Mouse (Mus musculus) CH12.LX (cell line): Measurements from ENCODE around the gene AC124502.3. TPM values are rescaled to one million over a fixed set of nuclear protein-coding genes. Genes with fewer than 3 reads are reported as not detected.

Experiments
- DNase-seq: peaks from one replicate; pipeline ENCODE4 v3.0.0-alpha.2; 2013; ENCODE audit errors: extremely low read depth
- H3K27ac ChIP-seq: 2 replicates; pipeline ENCODE4 v1.5.1; 2012; ENCODE audit warnings: low read depth, mild to moderate bottlenecking, control low read depth, moderate library complexity; ENCODE audit not compliant: insufficient read depth
- H3K27me3 ChIP-seq: replicated peaks from 2 replicates; pipeline ENCODE3; 2012; ENCODE audit warnings: inconsistent platforms
- H3K36me3 ChIP-seq, 2 experiments: replicated peaks in 1 of 2; 2 replicates each; pipeline versions ENCODE3 to v1.6.1; 2012; ENCODE audit warnings: inconsistent platforms in 1 of 2, low read length in 1 of 2, mild to moderate bottlenecking in 1 of 2, mixed read lengths in 1 of 2, moderate library complexity in 1 of 2; ENCODE audit not compliant: control insufficient read depth in 1 of 2, insufficient read depth in 1 of 2
- H3K4me1 ChIP-seq, 2 experiments: 2 replicates each; pipeline ENCODE4 v1.6.1; 2012; ENCODE audit warnings: inconsistent platforms in 1 of 2, moderate library complexity in 1 of 2; ENCODE audit not compliant: insufficient read depth in 2 of 2, control insufficient read depth in 1 of 2
- H3K4me2 ChIP-seq: 2 replicates; pipeline ENCODE4 v1.6.1; 2012; ENCODE audit warnings: low read depth, mild to moderate bottlenecking, control low read depth; ENCODE audit not compliant: poor library complexity, insufficient read depth, severe bottlenecking
- H3K4me3 ChIP-seq, 3 experiments: fragments of 150-350 bp in 1 of 3; sonication (generic) in 1 of 3; replicated peaks in 1 of 3; 2 replicates each; pipeline versions ENCODE3 to v1.5.1; 2011 to 2012; ENCODE audit warnings: low read depth in 2 of 3, low read length in 2 of 3, mild to moderate bottlenecking in 2 of 3, moderate library complexity in 2 of 3, control low read depth in 1 of 3, improper control_type of control experiment in 1 of 3, inconsistent platforms in 1 of 3, mixed read lengths in 1 of 3; ENCODE audit not compliant: poor library complexity in 1 of 3
- H3K79me2 ChIP-seq: replicated peaks from 2 replicates; pipeline ENCODE4 v1.6.1; 2012; ENCODE audit warnings: mild to moderate bottlenecking, moderate library complexity; ENCODE audit not compliant: control insufficient read depth, poor library complexity, insufficient read depth, severe bottlenecking; ENCODE audit errors: extremely low read depth
- H3K9ac ChIP-seq: 2 replicates; pipeline ENCODE4 v1.6.1; 2012; ENCODE audit warnings: low read depth, mild to moderate bottlenecking, control low read depth, moderate library complexity; ENCODE audit not compliant: insufficient read depth
- H3K9me3 ChIP-seq: replicated peaks from 2 replicates; pipeline ENCODE3; 2012; ENCODE audit warnings: low read length, inconsistent platforms, mixed read lengths
- BHLHE40 ChIP-seq: IDR thresholded peaks from 2 replicates; pipeline ENCODE4 v1.6.1; 2011; ENCODE audit warnings: mild to moderate bottlenecking, low read depth, low read length, improper control_type of control experiment
- CTCF ChIP-seq, 2 experiments: IDR thresholded peaks in 1 of 2; conservative IDR thresholded peaks in 1 of 2; 2 replicates each; pipeline ENCODE4 v1.5.1; 2011 to 2012; ENCODE audit warnings: low read depth in 2 of 2, low read length in 2 of 2, improper control_type of control experiment in 1 of 2, inconsistent platforms in 1 of 2, mild to moderate bottlenecking in 1 of 2, moderate library complexity in 1 of 2
- ELF1 ChIP-seq: IDR thresholded peaks from 2 replicates; pipeline ENCODE4 v1.6.1; 2014; ENCODE audit warnings: low read depth, mild to moderate bottlenecking, inconsistent platforms, low read length, improper control_type of control experiment
- ETS1 ChIP-seq: conservative IDR thresholded peaks from 2 replicates; pipeline ENCODE4 v1.6.1; 2012; ENCODE audit warnings: low read depth, mild to moderate bottlenecking, inconsistent platforms, low read length, improper control_type of control experiment, moderate library complexity
- GABPA ChIP-seq: IDR thresholded peaks from 2 replicates; pipeline ENCODE4 v1.6.1; 2012; ENCODE audit warnings: low read depth, low read length, improper control_type of control experiment, inconsistent platforms; ENCODE audit not compliant: insufficient replicate concordance
- HCFC1 ChIP-seq: IDR thresholded peaks from 2 replicates; pipeline ENCODE4 v1.6.1; 2012; ENCODE audit warnings: low read depth, mild to moderate bottlenecking, inconsistent platforms, low read length, improper control_type of control experiment
- JUN ChIP-seq: IDR thresholded peaks from 2 replicates; pipeline ENCODE4 v1.6.1; 2011; ENCODE audit warnings: low read depth, mild to moderate bottlenecking, low read length, improper control_type of control experiment, moderate library complexity; ENCODE audit not compliant: insufficient read depth
- MAFK ChIP-seq: IDR thresholded peaks from 2 replicates; pipeline ENCODE4 v1.6.1; 2011; ENCODE audit warnings: low read length, improper control_type of control experiment; ENCODE audit not compliant: insufficient replicate concordance
- MAX ChIP-seq: IDR thresholded peaks from 2 replicates; pipeline ENCODE4 v1.6.1; 2011; ENCODE audit warnings: low read length, improper control_type of control experiment
- MAZ ChIP-seq: IDR thresholded peaks from 2 replicates; pipeline ENCODE4 v1.6.1; 2012; ENCODE audit warnings: low read depth, mild to moderate bottlenecking, inconsistent platforms, low read length, improper control_type of control experiment, moderate library complexity
- MEF2A ChIP-seq: IDR thresholded peaks from 2 replicates; pipeline ENCODE4 v1.6.1; 2014; ENCODE audit warnings: low read depth, mild to moderate bottlenecking, inconsistent platforms, low read length, improper control_type of control experiment, borderline replicate concordance
- MXI1 ChIP-seq: IDR thresholded peaks from 2 replicates; pipeline ENCODE4 v1.6.1; 2011; ENCODE audit warnings: mild to moderate bottlenecking, low read depth, low read length, improper control_type of control experiment
- POLR2A ChIP-seq: IDR thresholded peaks from 2 replicates; pipeline ENCODE4 v1.6.1; 2011; ENCODE audit warnings: low read depth, mild to moderate bottlenecking, improper control_type of control experiment, low read length
- POLR2AphosphoS2 ChIP-seq: IDR thresholded peaks from 2 replicates; pipeline ENCODE4 v1.6.1; 2011; ENCODE audit warnings: low read depth, low read length, improper control_type of control experiment
- RAD21 ChIP-seq: IDR thresholded peaks from 2 replicates; pipeline ENCODE4 v1.6.1; 2011; ENCODE audit warnings: low read depth, mild to moderate bottlenecking, low read length, improper control_type of control experiment, moderate library complexity
- RCOR1 ChIP-seq: conservative IDR thresholded peaks from 2 replicates; pipeline ENCODE4 v1.6.1; 2012; ENCODE audit warnings: low read depth, mild to moderate bottlenecking, inconsistent platforms, low read length, improper control_type of control experiment
- SMC3 ChIP-seq: IDR thresholded peaks from 2 replicates; pipeline ENCODE4 v1.6.1; 2011; ENCODE audit warnings: low read depth, low read length, improper control_type of control experiment
- TCF12 ChIP-seq: IDR thresholded peaks from 2 replicates; pipeline ENCODE4 v1.6.1; 2014; ENCODE audit warnings: low read depth, mild to moderate bottlenecking, inconsistent platforms, low read length, improper control_type of control experiment
- USF1 ChIP-seq: IDR thresholded peaks from 2 replicates; pipeline ENCODE4 v1.6.1; 2014; ENCODE audit warnings: low read depth, mild to moderate bottlenecking, inconsistent platforms, low read length, improper control_type of control experiment
- ZKSCAN1 ChIP-seq: IDR thresholded peaks from 2 replicates; pipeline ENCODE4 v1.6.1; 2012; ENCODE audit warnings: low read depth, inconsistent platforms, low read length, improper control_type of control experiment, borderline replicate concordance
- dilution Hi-C: fragments of 300-500 bp; cut with MboI; formaldehyde crosslinking; loops from 2 replicates; pipeline ENCODE4 v1.14.3; 2020; ENCODE audit warnings: low sequenced_read_pairs; ENCODE audit not compliant: extremely low pct_unique_long_range_greater_than_20kb, extremely low pct_ligation_motif_present
- in situ Hi-C: fragments of 300-500 bp; cut with MboI; formaldehyde crosslinking; loops from 3 replicates; pipeline ENCODE4 v1.14.3; 2019; ENCODE audit warnings: low sequenced_read_pairs, low pct_ligation_motif_present, low pct_unique_long_range_greater_than_20kb, mixed read lengths
- polyA plus RNA-seq: library from polyadenylated mRNA; unstranded; fragments of >175 nt; gene quantifications from 2 replicates; pipeline ENCODE4 v1.2.1, GENCODE M21; 2012; ENCODE audit warnings: low read depth; ENCODE audit not compliant: insufficient read length
- total RNA-seq, 2 experiments: library from RNA; depleted of rRNA; stranded (reverse); fragments of 300-350 nt in 1 of 2; fragments of >200 nt in 1 of 2; gene quantifications; 2 replicates each; pipeline ENCODE4 v1.2.3; 2012 to 2014

Gene AC124502.3
- total and polyA plus RNA-seq, 3 experiments: 0.15 to 2.1 (median 0.29) TPM

DNA sequence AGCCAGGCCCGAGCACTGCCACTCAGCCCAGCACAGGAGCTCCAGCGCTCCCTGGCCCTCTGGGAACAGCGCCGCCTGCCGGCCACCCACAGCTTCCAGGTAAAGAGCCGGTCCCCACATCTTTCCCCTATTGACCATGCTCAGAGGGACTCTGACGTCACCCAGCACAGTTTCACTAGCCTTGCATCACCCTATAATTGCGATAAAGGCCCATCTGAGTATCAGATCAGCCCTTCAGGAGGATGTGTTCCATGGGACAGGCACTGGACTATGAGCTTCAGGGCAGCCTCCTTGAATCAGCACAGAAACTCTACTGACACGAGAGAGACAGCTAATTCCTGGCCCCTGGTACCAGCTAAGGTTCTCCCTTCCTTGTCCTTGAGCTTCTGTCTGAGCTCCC is 15.2 kb downstream of the AC124502.3 start (continued):
- TF ChIP-seq MAX (no peak), POLR2AphosphoS2 (no peak), GABPA (no peak), SMC3 (peak; percentile 47), MEF2A (no peak), USF1 (no peak), MAFK (no peak), HCFC1 (no peak), ETS1 (no peak), TCF12 (no peak), JUN (0 out of 2 replicates have a peak, but pooled peaks have one; percentile 14), POLR2A (no peak), RAD21 (no peak; the same call in 1 of the 2 replicates), ZKSCAN1 (no peak)

- peak; percentile 59 for TF ChIP-seq RAD21
- TF ChIP-seq SMC3: peak; percentile 73
- TF ChIP-seq TCF12: no peak
- peak; percentile 26 to 78; a peak in 2 of 4 replicates for TF ChIP-seq CTCF (conservative IDR thresholded peaks at IDR 0.05 in 1 of 2, IDR thresholded peaks at IDR 0.05 in 1 of 2; ENCODE audit: low read depth in 2 of 2, low read length in 2 of 2)
- TF ChIP-seq, all 38 proteins: peak for 3
- Histone ChIP-seq H3K27ac (no peak overlapping the region), H3K4me3 (no peak overlapping the region), H3K79me2 (no peaks in the 10 kb centered on the region), H3K9ac (no peak overlapping the region), H3K9me3 (no peaks in the 10 kb centered on the region), H3K4me2 (no peak overlapping the region), H3K4me1 (peaks cover 11 to 14% of the 10 kb centered on the region in 2 experiments), H3K27me3 (peaks cover 3% of the 10 kb centered on the region), H3K36me3 (peaks cover 0 to 36% of the 10 kb centered on the region in 2 experiments)
- dilution Hi-C loops (no loop called here), in situ Hi-C loops (no loop called here)
- peak; percentile 20 for DNase-seq
Measured at GRCm38 (mm10) chr19:5056251-5056650, 17.6 kb downstream of the AC124502.3 start.

DNA sequence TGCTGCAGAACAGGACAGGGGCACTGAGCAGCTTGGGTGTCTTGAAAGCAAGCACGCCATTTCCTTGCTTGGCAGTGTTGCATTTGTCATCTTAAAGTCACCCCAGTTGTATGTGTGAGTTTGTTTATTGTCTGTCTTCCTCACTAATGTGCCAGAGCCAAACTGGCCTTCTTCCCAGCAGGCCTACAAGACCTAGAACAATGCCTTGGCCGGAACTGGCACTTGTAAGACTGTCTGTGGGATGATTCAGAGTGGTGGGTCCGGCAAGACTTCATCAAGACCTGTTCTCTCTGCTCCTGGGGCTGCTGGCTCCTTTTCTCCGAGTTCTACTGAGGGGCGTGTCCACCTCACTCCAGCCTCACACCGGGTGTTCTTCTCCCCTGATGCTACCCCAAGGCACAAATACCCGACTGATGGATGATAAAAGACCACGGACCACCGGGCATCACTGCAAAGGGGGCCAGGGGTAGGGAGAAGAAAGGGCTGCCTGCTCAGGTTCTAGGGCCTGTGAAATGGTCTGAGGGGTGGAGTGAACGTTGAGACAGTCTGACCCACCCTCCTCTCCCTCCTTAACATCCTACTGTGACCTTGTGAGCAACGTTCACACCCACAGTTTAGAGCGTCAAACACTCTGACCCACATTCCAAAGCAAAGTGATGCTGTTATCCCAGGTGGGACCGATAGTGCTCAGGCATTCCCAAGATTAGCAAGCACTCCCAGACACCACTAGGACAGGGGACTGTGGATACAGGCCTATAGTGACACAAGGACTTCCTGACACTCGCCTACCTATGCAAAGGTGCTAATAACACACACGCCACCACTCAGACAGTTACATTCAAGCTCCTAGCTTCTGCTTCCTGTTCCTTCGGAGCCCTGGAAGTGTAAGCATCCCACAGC is 19.4 kb downstream of the AC124502.3 start:
- no peak overlapping the region for H3K4me3 ChIP-seq
- dilution Hi-C loops (no loop called here), in situ Hi-C loops (no loop called here)
- no peaks in the 10 kb centered on the region for H3K79me2 ChIP-seq
- H3K4me1 ChIP-seq: peaks cover 11 to 14% of the 10 kb centered on the region in 2 experiments
- H3K9me3 ChIP-seq: no peaks in the 10 kb centered on the region
- no peak overlapping the region for H3K9ac ChIP-seq
- DNase-seq: no peak
- TF ChIP-seq MAZ (no peak), ELF1 (no peak), POLR2A (no peak), RCOR1 (no peak), GABPA (no peak), ZKSCAN1 (no peak), MXI1 (no peak), CTCF (conservative IDR thresholded peaks at IDR 0.05 in 1 of 2, IDR thresholded peaks at IDR 0.05 in 1 of 2; ENCODE audit: low read depth in 2 of 2, low read length in 2 of 2) (no peak), HCFC1 (no peak), RAD21 (no peak), ETS1 (no peak), BHLHE40 (no peak)
- no peak overlapping the region for H3K4me2 ChIP-seq
- no peak overlapping the region for H3K27ac ChIP-seq
- peaks cover 0 to 19% of the 10 kb centered on the region in 2 experiments for H3K36me3 ChIP-seq
- H3K27me3 ChIP-seq: peaks cover 21% of the 10 kb centered on the region
